Mouse (Mus musculus) urinary bladder, postnatal 10 days (tissue): ENCODE results near the gene Kmt2d.

Experiments
- DNase-seq: peaks from one replicate; pipeline ENCODE4 v3.0.0; 2022; ENCODE audit warnings: low spot score

Gene Kmt2d

DNA sequence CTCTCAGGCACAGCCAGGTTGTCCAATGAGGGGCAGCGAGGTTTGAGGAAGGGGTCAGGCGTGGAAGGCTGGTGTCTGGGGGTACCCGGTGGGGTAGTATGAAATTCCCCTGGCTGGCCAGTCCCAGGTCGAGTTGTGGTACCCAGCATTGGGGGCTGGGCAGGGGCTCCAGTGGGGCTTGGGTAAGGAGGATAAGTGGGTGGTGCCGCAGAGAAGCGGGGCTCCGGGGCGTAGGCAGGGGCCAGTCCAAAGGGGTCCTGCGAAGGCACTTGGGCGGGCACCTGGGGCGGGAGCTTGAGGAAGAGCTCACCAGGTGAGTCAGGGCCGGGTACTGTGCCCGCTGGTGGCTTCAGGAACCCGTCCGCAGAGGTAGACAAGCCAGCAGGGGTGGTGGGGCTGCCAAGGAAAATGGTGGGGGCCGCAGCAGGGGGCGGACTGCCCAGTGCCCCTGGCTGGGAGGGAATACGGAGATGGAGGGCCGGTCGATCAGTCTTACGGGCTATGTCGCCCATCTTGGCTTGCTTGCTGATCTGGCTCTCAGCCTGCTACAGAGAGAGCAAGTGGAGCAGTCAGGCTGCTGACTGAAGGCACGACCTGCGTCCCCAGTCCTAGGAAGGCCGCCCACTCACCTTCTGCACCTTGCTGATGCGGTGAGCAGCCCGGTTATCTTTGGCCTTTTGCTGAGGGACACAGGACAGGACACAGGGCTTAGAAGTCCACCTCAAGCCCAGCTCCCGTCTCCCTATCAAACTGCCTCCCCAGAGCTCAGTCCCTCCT, 17.7 kb downstream of the Kmt2d start:
- DNase-seq: no peak

GRCm38 (mm10) chr15:98852733-98853132, 18.3 kb downstream of the Kmt2d start:
- no peak for DNase-seq

DNA sequence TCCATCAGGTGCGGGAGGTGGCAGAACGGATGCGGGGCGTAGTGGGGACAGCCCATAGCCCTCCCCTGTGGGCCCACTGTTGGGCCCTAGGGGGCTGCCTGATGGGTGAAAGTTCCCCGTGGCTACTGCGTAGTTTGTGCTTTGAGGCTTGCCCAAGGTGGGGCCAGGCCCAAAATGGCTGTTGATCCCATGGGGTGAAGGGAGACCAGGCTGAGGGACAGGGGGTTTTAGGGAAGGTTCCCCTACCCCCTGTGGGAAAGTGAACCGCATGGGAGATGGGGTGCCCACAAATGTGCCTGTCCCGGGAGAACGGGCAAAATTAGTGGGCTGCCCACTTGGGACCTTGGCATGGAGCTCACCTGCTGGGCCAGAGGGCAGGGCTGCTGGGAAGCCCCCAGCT, 18.9 kb downstream of the Kmt2d start:
- no peak for DNase-seq

- DNase-seq: no peak
Observed at GRCm38 (mm10) chr15:98851229-98851818, 19.7 kb downstream of the Kmt2d start.

DNA sequence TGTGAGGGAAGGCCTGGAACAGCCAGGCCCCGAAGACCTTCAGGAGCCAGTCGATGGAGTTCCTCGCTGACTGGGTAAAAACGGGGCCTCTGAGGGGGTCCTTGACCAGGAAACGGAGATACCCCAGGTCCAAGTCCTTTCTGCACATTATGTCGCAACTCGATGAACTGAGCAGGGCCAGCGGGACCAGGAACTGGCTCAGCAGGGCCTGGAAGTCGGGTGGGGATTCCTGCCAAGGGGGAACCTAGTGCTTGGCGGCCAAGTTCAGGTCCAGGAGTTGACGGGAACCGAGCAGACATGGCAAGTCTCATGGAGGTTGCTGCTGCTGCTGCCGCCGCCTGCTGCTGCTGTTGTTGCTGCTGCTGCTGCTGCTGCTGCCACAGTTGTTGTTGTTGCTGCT, 20.3 kb downstream of the Kmt2d start:
- DNase-seq: no peak

- no peak for DNase-seq
Observed at GRCm38 (mm10) chr15:98849956-98850600, 20.9 kb downstream of the Kmt2d start.

GRCm38 (mm10) chr15:98849165-98849564, 21.8 kb downstream of the Kmt2d start:
- DNase-seq: no peak

DNA sequence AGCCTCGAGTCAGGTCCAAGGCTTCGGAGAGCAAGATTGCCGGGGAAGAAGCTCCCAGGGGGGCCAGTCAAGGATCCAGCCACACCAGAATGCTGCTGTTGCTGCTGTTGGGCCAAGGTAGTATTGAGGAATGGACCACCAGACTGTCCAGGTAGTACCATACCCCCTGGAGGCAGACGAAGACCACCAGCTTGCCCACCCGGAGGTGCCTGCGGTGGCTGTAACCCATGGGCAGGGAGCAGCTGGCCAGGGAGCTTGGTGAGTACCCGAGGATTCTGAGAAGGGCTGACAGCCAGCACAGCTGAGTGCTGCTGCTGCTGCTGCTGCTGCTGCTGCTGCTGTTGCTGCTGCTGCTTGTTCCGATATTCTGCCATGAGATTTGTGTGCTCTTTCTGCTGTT, 24.9 kb downstream of the Kmt2d start:
- no peak for DNase-seq

DNA sequence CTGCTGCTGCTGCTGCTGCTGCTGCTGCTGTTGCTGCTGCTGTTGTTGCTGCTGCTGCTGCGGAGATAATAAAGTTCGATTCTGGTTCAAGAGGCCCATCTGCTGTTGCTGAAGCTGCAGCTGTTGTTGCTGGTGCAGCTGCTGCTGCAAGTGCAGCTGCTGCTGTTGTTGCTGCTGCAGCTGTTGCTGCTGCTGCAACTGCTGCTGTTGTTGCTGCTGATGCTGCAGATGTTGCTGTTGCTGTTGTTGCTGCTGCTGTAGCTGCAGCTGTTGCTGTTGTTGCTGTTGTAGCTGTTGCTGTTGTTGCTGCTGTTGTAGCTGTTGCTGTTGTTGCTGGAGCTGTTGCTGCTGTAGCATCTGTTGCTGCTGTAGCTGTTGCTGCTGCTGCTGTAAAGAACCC, 25.9 kb downstream of the Kmt2d start:
- no peak for DNase-seq

- no peak for DNase-seq
Observed at GRCm38 (mm10) chr15:98843595-98844223, 27.3 kb downstream of the Kmt2d start.

GRCm38 (mm10) chr15:98839671-98840585, 31.1 kb downstream of the Kmt2d start:
- peak; percentile 9 for DNase-seq

GRCm38 (mm10) chr15:98839161-98839560, 31.8 kb downstream of the Kmt2d start:
- DNase-seq: no peak

- no peak for DNase-seq
Observed at GRCm38 (mm10) chr15:98837743-98838103, 33.3 kb downstream of the Kmt2d start.

DNA sequence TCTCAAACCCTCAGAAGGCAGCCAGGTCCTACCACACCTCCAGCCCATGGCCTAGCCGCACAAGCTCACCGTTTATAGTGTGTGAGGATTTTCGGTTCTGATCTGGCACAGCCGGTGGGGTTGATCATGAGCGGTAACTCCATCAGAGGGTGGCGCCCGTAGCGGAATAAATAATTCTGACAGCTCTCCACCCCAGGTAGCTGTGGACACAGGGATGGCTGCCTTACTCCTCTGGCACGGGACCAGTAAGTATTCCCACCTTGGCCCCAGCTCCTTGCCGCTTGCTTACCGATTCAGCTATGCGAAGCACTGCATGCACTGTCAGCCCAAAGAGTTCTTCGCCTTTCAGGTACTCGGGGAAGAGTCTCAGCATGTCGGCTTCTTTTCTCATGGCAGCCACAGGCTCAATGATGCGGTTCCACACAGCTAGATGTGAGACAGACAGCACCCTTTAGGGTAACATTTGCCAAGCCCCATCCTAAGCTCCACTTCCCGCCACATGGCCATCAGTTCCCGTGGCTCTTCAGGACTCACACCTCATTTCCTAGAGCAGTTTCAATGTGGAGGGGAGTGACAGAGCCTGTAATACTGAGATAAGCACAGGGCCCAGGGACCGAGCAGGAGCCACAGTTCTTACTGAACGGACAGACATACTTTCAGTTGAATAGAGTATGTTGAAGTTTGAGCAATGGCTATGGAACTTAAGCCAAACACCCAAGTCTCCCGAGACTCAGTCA, 33.8 kb downstream of the Kmt2d start:
- DNase-seq: no peak

DNA sequence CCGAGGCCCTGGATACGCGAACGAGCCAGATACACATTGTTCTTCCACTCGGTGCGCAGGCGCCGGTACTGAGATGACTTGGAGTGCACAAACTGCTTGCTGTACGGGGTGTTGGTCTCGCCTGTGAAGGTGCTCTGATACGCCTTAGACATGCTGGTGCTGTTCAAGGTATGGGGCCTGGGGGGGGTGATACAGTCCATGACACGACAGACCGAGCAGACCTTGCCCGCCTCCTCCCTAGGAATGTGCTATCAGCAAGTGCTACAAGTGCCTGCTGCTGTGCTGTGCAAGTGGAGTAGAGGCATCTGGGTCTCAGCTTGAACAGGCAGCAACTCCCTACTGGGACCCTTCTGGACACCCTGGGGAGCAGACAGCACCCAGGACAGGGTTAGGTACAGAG, 35.7 kb downstream of the Kmt2d start:
- DNase-seq: no peak

- DNase-seq: no peak
Observed at GRCm38 (mm10) chr15:98834059-98834458, 36.9 kb downstream of the Kmt2d start.

GRCm38 (mm10) chr15:98833281-98833680, 37.7 kb downstream of the Kmt2d start:
- DNase-seq: no peak

- no peak for DNase-seq
Observed at GRCm38 (mm10) chr15:98832161-98833058, 38.6 kb downstream of the Kmt2d start.

GRCm38 (mm10) chr15:98831684-98832035, 39.3 kb downstream of the Kmt2d start:
- DNase-seq: no peak
